Mouse (Mus musculus) hindbrain, embryonic 10.5 days (tissue): ENCODE measurements at regions not wholly inside any gene's neighbourhood (a gene's known extent, or its start where the extent isn't known, plus 50 kb on each side); places are given as distances from the start of the nearest gene placed in this dataset.
"Not testable (repeated sequence)": the region's sequence is repeated elsewhere in the genome, so short reads cannot be mapped to it uniquely, and the experiment has no call there.

Source experiments
- DNase-seq: peaks from one replicate; pipeline ENCODE4 v3.0.0-alpha.2; 2017; ENCODE audit warnings: low spot score
- H3K27ac ChIP-seq: fragments of 300-500 bp; sonication (generic); 2 replicates; pipeline ENCODE4 v1.5.1; 2016; ENCODE audit warnings: mild to moderate bottlenecking, moderate library complexity
- H3K27me3 ChIP-seq: fragments of 300-500 bp; sonication (generic); 2 replicates; pipeline ENCODE4 v1.6.1; 2016; ENCODE audit warnings: mild to moderate bottlenecking; ENCODE audit not compliant: poor library complexity, insufficient read depth, severe bottlenecking
- H3K36me3 ChIP-seq: fragments of 300-500 bp; sonication (generic); 2 replicates; pipeline ENCODE4 v1.6.1; 2016; ENCODE audit warnings: mild to moderate bottlenecking, moderate library complexity
- H3K4me1 ChIP-seq: fragments of 300-500 bp; sonication (generic); replicated peaks from 2 replicates; pipeline ENCODE4 v1.6.1; 2016; ENCODE audit warnings: mild to moderate bottlenecking
- H3K4me3 ChIP-seq: fragments of 300-500 bp; sonication (generic); 2 replicates; pipeline ENCODE4 v1.5.1; 2016; ENCODE audit warnings: mild to moderate bottlenecking, moderate library complexity
- H3K9me3 ChIP-seq: fragments of 300-500 bp; sonication (generic); 2 replicates; pipeline ENCODE4 v1.6.1; 2016; ENCODE audit warnings: mild to moderate bottlenecking, moderate library complexity
- WGBS: fragments of 180-500 bp; shearing (Covaris S2); methylation state at CpG from one replicate; pipeline ENCODE4 v1.1.7; 2016; 5-methylcytosine and 5-hydroxymethylcytosine counted together

DNA sequence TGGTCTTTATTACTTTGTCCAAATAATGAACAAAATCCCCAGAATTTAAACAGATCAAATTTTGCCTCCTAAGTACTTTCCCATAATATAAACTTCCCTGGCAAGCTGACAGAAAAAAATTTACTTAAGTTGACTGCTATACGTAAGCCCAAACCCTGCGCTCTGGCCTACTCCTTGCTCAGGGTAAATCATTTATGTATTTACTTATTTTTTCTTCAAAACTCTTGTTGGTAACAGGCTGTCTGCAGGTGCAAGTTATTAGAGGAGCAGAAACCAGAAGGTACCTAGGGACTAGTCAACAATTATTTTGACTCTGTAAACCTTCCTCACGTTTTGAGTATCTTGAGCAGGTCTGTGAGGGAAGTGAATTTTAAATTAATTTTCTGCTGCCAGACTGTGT is 2615.7 kb downstream of the Poteg start:
- 91% methylated on average over 3 of the region's 3 CpGs for WGBS
- no peaks in the 10 kb centered on the region for H3K9me3 ChIP-seq
- no peaks in the 10 kb centered on the region for H3K4me1 ChIP-seq
- no peaks in the 10 kb centered on the region for H3K27me3 ChIP-seq
- no peaks in the 10 kb centered on the region for H3K36me3 ChIP-seq
- no peak overlapping the region for H3K27ac ChIP-seq
- H3K4me3 ChIP-seq, result no peak overlapping the region
- no peak for DNase-seq

DNA sequence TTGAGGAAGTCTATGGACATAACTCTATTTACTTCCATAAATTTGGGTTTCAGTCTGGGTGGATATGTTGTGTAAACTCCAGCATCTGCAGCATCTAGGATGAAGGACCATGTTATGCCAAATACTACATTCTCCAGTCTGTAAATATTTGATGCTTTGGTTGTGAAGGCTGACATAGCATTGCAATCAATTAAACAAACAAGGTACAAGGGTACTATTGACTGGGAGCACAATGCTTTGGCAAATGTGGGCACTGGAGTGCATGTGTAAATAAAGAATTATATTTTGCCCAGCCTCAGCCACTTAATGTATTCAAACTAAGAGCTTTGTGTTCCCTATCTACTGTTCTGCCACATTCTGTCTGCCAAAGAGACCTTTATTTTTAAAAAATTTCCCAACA is 2630.3 kb downstream of the Poteg start:
- no peaks in the 10 kb centered on the region for H3K9me3 ChIP-seq
- H3K36me3 ChIP-seq, result no peaks in the 10 kb centered on the region
- no peak overlapping the region for H3K4me3 ChIP-seq
- no peak overlapping the region for H3K27ac ChIP-seq
- no peak for DNase-seq
- no peaks in the 10 kb centered on the region for H3K27me3 ChIP-seq
- no peaks in the 10 kb centered on the region for H3K4me1 ChIP-seq

DNA sequence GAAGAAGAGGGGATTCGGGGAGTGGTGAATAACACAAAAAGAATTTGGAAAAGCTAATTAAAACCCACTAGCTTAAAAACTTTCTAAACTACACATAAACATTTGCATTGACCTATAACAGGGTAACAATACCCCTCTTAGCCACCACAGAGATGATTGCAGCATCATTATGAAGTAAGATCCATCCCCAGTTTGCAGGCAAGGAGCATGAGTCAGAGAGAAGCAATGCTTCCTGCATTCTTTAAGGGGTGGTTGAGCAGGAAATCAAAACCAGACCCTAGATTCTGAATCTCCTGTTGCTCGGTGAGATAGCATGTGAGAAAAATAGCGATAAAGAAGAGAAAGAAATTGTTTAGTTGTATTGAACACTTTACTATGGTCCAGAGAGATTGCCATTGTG is 2680.3 kb downstream of the Poteg start:
- H3K4me3 ChIP-seq, result no peak overlapping the region

DNA sequence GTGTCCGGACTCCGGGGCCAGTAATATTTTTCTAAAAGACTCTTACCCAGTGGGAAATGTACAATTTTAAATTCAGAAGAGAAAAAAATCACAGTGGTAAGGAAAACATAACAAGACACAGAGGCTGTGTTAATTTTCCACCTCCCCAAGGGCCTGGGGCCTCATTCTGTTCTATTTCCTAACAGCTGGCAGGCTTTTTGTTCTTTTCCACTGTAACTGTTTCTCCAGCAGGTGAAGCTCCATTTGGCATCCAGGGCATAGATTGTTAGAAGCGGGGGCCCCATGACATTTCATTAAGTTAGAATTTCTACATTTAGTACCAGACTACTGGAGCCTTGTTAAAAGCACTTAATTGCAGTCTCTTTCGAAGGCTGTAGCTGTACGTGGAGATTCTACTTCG is 2687.5 kb downstream of the Poteg start:
- H3K4me3 ChIP-seq, result no peak overlapping the region
- H3K27ac ChIP-seq, result no peak overlapping the region
- no peaks in the 10 kb centered on the region for H3K27me3 ChIP-seq
- no peaks in the 10 kb centered on the region for H3K4me1 ChIP-seq
- no peaks in the 10 kb centered on the region for H3K36me3 ChIP-seq
- H3K9me3 ChIP-seq, result no peaks in the 10 kb centered on the region
- no peak for DNase-seq
- 84% methylated on average over 6 of the region's 6 CpGs for WGBS

More for the DNA sequence above, 2680.3 kb downstream of the Poteg start:
- no peaks in the 10 kb centered on the region for H3K27me3 ChIP-seq
- H3K4me1 ChIP-seq, result no peaks in the 10 kb centered on the region
- no peaks in the 10 kb centered on the region for H3K9me3 ChIP-seq
- no peak for DNase-seq
- no peaks in the 10 kb centered on the region for H3K36me3 ChIP-seq
- H3K27ac ChIP-seq, result no peak overlapping the region
- WGBS, result 81% methylated on average over 3 of the region's 3 CpGs

DNA sequence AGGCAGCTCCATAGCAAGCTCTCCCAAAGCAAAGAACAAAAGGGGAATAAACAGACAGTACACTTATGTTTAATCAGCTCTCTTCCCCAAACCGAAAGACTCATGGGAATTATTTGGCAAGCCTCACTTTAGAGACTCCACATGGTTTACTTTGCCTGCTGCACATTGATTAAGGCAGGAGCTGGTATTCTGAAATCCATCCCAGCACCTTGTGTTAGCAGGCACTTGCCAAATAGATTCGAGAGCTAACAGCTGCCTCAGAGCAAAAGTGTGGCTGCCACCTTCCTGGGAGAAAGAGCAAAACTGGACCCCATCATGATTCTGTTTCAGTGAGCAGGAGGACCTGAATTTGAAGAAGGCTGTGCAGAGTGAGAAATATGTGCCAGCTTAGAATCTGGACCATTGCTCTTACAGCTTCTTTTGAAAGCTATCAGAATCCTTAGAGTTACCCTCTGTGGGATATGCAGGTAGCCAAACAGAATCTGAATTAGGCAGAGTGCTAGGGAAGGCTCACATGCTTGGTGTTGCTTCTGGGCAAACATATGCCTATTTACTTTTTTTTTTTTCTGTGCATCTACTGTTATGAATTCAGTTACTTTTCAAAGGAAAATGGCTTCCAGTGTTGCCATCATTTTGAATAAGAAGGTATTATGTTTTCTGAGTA is 2703.8 kb downstream of the Poteg start:
- WGBS, result 72% methylated on average over 2 of the region's 2 CpGs
- Histone ChIP-seq H3K4me3 (no peak overlapping the region), H3K36me3 (no peaks in the 10 kb centered on the region), H3K27ac (no peak overlapping the region), H3K4me1 (no peaks in the 10 kb centered on the region), H3K9me3 (no peaks in the 10 kb centered on the region), H3K27me3 (no peaks in the 10 kb centered on the region)
- DNase-seq, result no peak

DNA sequence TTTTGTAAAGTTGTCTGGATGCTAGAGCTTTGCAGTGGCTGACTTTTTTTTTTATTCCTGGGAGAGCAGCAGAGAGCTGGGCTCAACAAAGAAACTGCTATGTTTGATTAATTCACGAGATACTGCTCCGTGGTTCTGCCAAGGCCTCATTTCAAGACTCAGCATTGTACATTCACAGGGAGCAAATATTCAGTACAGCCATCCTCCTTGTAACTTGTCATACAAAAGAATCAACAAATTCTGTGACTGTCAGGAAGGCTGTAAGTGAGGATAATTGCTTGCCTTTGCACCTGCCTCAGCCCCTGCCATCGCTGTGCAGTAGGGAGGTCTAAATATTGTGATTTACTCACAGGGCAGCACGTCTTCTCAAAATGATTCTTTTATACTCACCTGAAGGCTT is 2705.5 kb downstream of the Poteg start:
- 79% methylated on average over 4 of the region's 4 CpGs for WGBS
- H3K4me1 ChIP-seq, result no peaks in the 10 kb centered on the region
- H3K27ac ChIP-seq, result no peak overlapping the region
- no peak for DNase-seq
- no peaks in the 10 kb centered on the region for H3K36me3 ChIP-seq
- H3K27me3 ChIP-seq, result no peaks in the 10 kb centered on the region
- H3K9me3 ChIP-seq, result no peaks in the 10 kb centered on the region
- H3K4me3 ChIP-seq, result no peak overlapping the region

DNA sequence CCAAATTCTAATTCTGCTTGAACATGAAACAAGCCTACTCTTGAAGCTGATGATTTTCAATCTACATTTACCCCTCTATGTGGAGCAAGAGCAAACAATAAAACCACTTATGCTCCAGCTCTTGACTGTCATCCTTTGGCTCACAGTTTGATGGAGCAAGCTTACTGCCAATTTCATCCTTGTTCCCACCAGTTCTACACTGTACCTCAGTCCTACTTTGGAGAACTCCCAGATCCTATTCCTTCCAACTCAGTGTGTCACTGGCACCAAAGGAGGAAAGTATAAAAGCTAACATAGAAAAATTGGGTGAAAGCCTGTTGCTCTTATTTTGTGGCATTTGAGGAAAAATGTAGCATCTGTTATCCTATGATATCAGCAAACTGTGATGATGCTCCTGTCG is 2724.4 kb downstream of the Poteg start:
- Histone ChIP-seq H3K27ac (no peak overlapping the region), H3K27me3 (no peaks in the 10 kb centered on the region), H3K36me3 (no peaks in the 10 kb centered on the region), H3K4me3 (no peak overlapping the region), H3K4me1 (no peaks in the 10 kb centered on the region), H3K9me3 (no peaks in the 10 kb centered on the region)
- WGBS, result 75% methylated on average over 1 of the region's 1 CpGs
- no peak for DNase-seq

DNA sequence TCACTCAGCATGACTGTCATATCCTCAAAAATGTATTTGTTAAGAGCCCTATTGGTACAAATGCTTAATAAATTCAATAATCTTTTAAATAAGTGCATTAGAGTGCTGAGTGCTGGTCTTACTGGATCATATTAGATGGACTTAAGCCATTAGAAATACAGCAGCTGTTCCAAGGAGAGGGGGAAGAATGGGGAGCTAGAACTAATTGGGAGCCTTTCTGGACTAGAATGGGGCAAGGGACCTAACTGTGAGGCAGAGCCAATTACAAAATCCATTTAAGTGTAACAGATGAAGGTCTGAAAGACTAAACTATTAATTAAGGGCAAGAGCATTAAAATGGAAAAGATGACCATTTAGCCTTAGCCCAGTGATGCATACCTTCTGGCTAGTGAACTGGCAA is 2755.3 kb downstream of the Poteg start:
- not testable (repeated sequence) for DNase-seq, H3K27me3 ChIP-seq, H3K9me3 ChIP-seq, H3K4me3 ChIP-seq, H3K4me1 ChIP-seq, H3K36me3 ChIP-seq, H3K27ac ChIP-seq

DNA sequence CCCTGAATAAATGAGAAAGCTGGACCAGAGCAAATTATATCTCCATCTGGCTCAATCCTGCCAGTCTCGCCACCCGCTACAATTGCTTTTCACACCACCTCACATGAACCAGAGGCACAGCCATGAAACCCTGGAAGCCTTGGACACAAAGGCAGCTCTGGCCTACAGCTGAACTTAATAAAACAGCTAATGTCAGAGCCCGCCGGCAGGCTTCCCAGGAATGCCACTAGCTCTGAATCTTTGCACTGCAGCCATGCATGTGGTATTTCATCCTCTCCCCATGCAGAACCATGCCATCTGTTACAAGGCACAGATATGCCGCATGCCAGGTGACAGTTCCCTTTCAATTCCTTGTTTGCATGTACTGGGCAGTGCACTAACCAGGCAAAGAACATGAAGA is 2779.9 kb downstream of the Poteg start:
- Histone ChIP-seq H3K4me3 (no peak overlapping the region), H3K27me3 (no peaks in the 10 kb centered on the region), H3K36me3 (no peaks in the 10 kb centered on the region), H3K4me1 (no peaks in the 10 kb centered on the region), H3K9me3 (no peaks in the 10 kb centered on the region), H3K27ac (no peak overlapping the region)
- whole genome bisulfite sequencing, result 72% methylated on average over 5 of the region's 5 CpGs
- peak; percentile 2 for DNase-seq

DNA sequence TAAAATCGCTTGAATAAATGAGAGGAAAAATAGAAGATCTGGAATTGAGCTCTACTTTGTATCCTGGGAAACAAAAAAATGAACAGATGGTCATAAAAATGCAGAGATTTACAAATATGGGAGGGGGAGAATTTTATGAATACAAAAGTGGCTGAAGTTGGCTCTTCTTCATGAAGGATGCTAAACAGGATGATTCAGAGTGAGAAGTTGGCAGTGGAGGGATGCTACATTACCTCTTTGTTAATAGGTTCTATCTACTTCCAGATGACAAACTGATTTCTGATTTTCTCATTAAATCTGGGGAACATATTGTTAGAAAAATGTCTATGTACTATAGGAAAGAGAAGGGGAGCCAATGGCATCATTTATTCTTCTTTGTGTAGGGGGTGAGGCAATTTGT is 2785.8 kb downstream of the Poteg start:
- Histone ChIP-seq H3K9me3 (no peaks in the 10 kb centered on the region), H3K27ac (no peak overlapping the region), H3K27me3 (no peaks in the 10 kb centered on the region), H3K4me1 (no peaks in the 10 kb centered on the region), H3K36me3 (no peaks in the 10 kb centered on the region), H3K4me3 (no peak overlapping the region)
- DNase-seq, result no peak
- 75% methylated on average over 1 of the region's 1 CpGs for WGBS

DNA sequence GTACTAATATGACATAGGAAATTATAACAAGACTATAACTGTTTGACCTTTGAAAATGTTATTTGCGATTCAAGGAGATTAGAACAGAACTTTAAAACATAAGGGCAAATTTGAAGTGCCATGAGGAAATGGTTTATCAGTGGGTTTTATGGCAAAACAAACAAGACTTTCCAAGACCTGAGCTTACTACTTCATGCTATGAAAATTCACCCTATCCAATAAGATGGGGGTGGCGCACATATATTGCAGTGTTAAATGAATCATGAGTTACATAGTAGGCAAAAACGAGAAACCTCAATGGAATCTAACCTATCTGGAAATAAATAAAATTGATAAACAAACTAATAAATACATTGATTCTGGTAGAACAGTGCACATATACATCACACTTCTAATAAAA is 2804.3 kb downstream of the Poteg start:
- no peaks in the 10 kb centered on the region for H3K9me3 ChIP-seq
- no peak for DNase-seq
- no peaks in the 10 kb centered on the region for H3K27me3 ChIP-seq
- no peak overlapping the region for H3K4me3 ChIP-seq
- no peaks in the 10 kb centered on the region for H3K36me3 ChIP-seq
- WGBS, result 87% methylated on average over 3 of the region's 3 CpGs
- no peaks in the 10 kb centered on the region for H3K4me1 ChIP-seq
- no peak overlapping the region for H3K27ac ChIP-seq

DNA sequence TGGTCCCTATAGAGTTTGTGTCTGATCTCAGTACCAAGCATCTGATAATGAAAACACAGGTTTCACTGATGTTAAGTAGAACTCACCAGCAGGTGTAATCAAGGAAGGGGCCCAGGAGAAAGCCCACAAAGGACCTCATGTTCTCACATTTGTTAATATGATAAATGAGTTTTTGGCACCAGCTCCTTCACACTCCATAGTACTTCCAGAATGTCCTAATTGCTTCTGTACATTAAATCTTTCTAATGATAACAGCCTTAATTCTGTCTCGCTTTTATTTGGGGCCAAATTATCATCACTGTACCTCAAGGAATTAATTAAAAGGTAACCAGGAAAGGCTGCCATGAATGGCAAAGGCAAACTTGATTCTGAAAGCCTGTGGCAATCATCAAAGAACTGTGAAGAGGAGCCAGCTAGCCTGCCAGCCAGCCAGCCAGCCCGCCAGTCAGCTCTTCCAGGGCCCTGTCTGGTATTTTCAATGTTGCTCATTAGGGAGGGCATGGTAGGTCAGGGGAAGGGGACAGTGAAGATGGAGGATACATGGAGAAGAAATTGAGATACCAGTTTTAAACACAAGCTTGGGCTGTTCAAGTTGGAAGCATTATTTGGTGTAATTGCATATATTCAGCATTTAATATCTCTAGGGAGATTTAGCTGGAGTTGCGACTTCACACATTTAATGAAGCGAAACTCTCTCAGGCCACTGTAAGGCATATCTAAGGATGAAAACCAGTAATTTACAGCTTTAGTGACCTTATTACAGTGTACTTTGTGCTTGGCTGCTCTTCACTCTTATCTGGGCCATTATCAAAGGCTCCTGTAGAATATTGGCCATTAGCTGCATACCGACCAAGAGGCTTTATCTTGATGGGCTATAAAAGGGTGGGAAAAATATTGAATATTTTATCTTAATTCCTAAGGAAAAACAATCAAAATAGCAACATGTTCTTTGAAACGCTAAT is 2822.8 kb downstream of the Poteg start:
- Histone ChIP-seq H3K4me1 (no peaks in the 10 kb centered on the region), H3K27me3 (no peaks in the 10 kb centered on the region), H3K9me3 (no peaks in the 10 kb centered on the region), H3K36me3 (no peaks in the 10 kb centered on the region), H3K4me3 (no peak overlapping the region), H3K27ac (no peak overlapping the region)
- DNase-seq, result no peak
- WGBS, result 89% methylated on average over 6 of the region's 6 CpGs

DNA sequence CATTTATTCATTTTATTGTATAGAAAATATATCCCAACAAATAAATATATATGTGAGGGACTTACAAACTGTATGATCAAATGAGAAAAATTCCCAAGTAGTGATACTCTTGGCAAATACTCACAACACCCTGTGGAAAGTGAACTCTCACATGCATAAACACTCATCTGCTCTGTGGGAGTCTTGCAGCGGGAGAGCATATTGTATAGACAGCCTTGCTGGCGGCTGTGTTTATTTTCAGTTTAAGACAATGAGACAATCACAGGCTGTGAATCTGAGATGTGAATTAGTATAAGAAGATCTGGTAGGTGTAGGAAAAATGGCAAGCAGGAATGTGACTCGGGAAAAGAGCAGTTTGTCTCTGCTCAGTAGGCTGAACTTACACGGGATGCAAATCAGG is 2841.7 kb downstream of the Poteg start:
- H3K36me3 ChIP-seq, result no peaks in the 10 kb centered on the region
- no peak overlapping the region for H3K4me3 ChIP-seq
- no peaks in the 10 kb centered on the region for H3K27me3 ChIP-seq
- WGBS, result 54% methylated on average over 4 of the region's 4 CpGs
- no peaks in the 10 kb centered on the region for H3K9me3 ChIP-seq
- no peak overlapping the region for H3K27ac ChIP-seq
- no peaks in the 10 kb centered on the region for H3K4me1 ChIP-seq
- DNase-seq, result no peak
